Mouse (Mus musculus): ENCODE measurements around the gene Gpr179. TPM values are rescaled to one million over a fixed set of nuclear protein-coding genes. Genes with fewer than 3 reads are reported as not detected.

The Gpr179 gene
- polyA plus RNA-seq, 1 experiment from 2014 or later, result 0.33 TPM

Other genes starting within 250 kb of the Gpr179 start
- 0.23 and 0.43 TPM in 2 replicates for gene Tbx21, start 236.7 kb downstream of the Gpr179 start, polyA plus RNA-seq (2015; fragmentation: Nextera tagmentation; extraction: Ambion mirVana)
- gene Tbkbp1, start 200.6 kb downstream of the Gpr179 start, polyA plus RNA-seq (2015; fragmentation: Nextera tagmentation; extraction: Ambion mirVana), result 8.8 and 9.5 TPM in 2 replicates
- gene Kpnb1, start 164.2 kb downstream of the Gpr179 start, polyA plus RNA-seq (2015; fragmentation: Nextera tagmentation; extraction: Ambion mirVana), result 26.7 and 32.2 TPM in 2 replicates
- 136 and 145 TPM in 2 replicates for gene Npepps, start 71.4 kb downstream of the Gpr179 start, polyA plus RNA-seq (2015; fragmentation: Nextera tagmentation; extraction: Ambion mirVana)
- gene Mrpl45, start 36.4 kb downstream of the Gpr179 start, polyA plus RNA-seq (2015; fragmentation: Nextera tagmentation; extraction: Ambion mirVana), result 38.6 and 43.3 TPM in 2 replicates
- gene Socs7, start 10.5 kb upstream of the Gpr179 start, polyA plus RNA-seq (2015; fragmentation: Nextera tagmentation; extraction: Ambion mirVana), result 7.7 and 8.4 TPM in 2 replicates
- gene Arhgap23, start 63.5 kb upstream of the Gpr179 start, polyA plus RNA-seq (2015; fragmentation: Nextera tagmentation; extraction: Ambion mirVana), result 8.0 and 9.2 TPM in 2 replicates
- gene 4933428G20Rik, start 148.3 kb upstream of the Gpr179 start, polyA plus RNA-seq (2015; fragmentation: Nextera tagmentation; extraction: Ambion mirVana), result 1.2 and 1.4 TPM in 2 replicates
- 7.2 and 10.5 TPM in 2 replicates for gene Srcin1, start 224.1 kb upstream of the Gpr179 start, polyA plus RNA-seq (2015; fragmentation: Nextera tagmentation; extraction: Ambion mirVana)